Mouse (Mus musculus) macrophage (primary cell): ENCODE data around the gene Tmem222. TPM values are rescaled to one million over a fixed set of nuclear protein-coding genes. Genes with fewer than 3 reads are reported as not detected.

Experiments
- H3K27ac ChIP-seq: fragments of 350-480 bp; formaldehyde crosslinking; 2 replicates; pipeline ENCODE4 v1.9.0; 2021
- H3K36me3 ChIP-seq: fragments of 350-480 bp; formaldehyde crosslinking; 2 replicates; pipeline ENCODE4 v1.9.0; 2021; ENCODE audit errors: inconsistent target
- H3K4me3 ChIP-seq: fragments of 350-480 bp; formaldehyde crosslinking; 2 replicates; pipeline ENCODE4 v1.9.0; 2021; ENCODE audit errors: inconsistent target
- H3K79me2 ChIP-seq: fragments of 350-480 bp; formaldehyde crosslinking; 2 replicates; pipeline ENCODE4 v1.9.0; 2021; ENCODE audit errors: inconsistent target
- WGBS: methylation state at CpG from one replicate; pipeline ENCODE4 v1.1.7; 2026; ENCODE audit warnings: inconsistent platforms; ENCODE audit not compliant: missing documents; 5-methylcytosine and 5-hydroxymethylcytosine counted together
- polyA plus RNA-seq: library from polyadenylated mRNA; stranded (reverse); fragments of 250-400 nt; gene quantifications from 3 replicates; pipeline ENCODE4 v1.2.4, GENCODE M21; 2018; ENCODE audit warnings: inconsistent platforms

Gene Tmem222
- polyA plus RNA-seq, 1 experiment from 2014 or later: 20.5 TPM

DNA sequence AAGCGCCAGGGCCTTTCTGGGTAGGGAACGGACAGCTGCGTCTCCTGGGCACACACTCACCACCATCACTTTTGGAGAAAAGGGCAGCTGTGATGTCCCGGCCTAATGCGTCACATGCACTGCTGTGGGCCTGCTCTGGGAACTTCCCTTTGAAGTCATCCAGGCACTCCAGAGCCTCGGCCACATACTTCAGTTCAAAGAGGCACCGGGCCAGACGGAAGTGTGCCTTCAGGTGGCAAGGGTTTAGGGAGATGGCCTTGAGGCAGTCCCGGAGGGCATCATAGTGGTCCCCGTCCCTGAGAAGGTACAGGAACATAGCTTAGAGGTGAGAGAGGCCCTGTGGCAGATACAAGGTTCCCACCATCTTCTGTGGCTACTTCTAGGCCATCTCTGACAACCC lies 19.8 kb upstream of the Tmem222 start:
- Histone ChIP-seq H3K36me3 (peaks cover 57% of the 10 kb centered on the region), H3K79me2 (no peaks in the 10 kb centered on the region), H3K4me3 (no peak overlapping the region), H3K27ac (no peak overlapping the region)
- WGBS: 80% methylated on average over 10 of the region's 10 CpGs

DNA sequence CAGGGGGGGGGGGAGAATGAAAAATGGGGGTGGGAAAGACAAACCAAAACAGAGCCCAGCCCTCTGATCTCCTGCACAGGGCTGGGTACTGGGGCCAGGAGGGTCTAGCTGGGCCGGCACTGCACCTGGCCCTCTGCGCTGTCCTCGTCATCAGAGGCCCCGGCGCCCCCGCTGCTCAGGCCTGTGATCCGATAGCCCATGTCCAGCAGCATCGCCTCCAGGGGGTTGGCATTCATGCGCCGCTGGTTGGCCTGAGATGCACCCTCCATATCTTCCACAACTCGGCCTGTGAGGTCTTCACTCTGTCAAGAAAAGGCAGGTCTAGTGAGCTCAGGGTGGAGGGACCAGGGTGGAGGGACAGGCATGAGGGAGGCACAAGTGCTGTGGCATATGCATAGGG lies 16.5 kb upstream of the Tmem222 start:
- Histone ChIP-seq H3K27ac (no peak overlapping the region), H3K4me3 (no peak overlapping the region), H3K79me2 (no peaks in the 10 kb centered on the region), H3K36me3 (peaks cover 32% of the 10 kb centered on the region; the same call in 1 of the 2 replicates)
- WGBS: 98% methylated on average over 11 of the region's 11 CpGs

DNA sequence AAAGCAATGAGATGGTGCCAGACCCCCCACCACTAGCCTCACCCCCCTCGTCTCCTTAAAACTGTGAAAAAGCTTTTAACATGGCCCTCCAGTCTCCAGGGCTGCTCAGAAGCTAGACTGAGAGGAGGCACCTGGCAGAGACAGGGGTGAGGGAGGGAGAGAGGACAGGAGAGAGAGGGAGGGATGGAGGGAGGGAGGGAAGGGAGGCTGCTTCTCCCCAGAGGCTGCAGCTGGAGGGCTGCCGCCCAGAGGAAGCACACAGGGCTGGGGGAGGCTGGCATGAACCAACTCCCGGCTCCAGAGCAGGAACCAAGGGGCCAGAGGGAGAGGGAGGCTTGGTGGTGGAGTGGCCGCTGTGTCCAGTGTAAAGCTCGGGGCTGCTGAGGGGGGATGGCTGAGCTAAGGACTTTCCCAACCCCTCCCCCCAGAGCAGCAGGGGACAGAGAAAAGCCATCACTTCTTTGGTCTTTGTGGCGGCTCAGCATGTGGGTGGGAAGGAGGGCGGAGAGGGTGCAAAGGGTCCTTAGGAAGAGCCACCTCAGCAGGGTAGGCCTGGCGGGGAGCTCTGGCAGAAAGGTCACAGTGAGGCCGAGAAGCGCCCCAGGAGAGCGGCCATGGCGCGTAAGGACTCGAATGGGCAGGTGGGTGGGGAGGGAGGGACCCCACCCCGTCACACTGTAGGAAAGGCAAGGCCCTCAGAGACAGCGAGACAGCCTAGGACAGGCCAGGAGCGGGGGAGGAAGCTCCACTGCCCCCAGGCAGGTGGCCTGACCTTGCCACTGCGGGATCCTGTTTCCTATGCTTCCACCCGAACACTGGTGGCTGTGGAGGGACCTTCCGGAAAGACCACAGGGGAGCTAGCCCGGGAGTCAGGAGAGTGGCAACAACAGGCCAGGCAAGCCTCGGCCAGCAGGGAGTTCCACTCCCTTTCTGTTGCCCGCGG lies 15.6 kb upstream of the Tmem222 start:
- Histone ChIP-seq H3K36me3 (peaks cover 28% of the 10 kb centered on the region; the same call in 1 of the 2 replicates), H3K79me2 (no peaks in the 10 kb centered on the region), H3K27ac (no peak overlapping the region), H3K4me3 (no peak overlapping the region)
- 86% methylated on average over 22 of the region's 24 CpGs for WGBS

DNA sequence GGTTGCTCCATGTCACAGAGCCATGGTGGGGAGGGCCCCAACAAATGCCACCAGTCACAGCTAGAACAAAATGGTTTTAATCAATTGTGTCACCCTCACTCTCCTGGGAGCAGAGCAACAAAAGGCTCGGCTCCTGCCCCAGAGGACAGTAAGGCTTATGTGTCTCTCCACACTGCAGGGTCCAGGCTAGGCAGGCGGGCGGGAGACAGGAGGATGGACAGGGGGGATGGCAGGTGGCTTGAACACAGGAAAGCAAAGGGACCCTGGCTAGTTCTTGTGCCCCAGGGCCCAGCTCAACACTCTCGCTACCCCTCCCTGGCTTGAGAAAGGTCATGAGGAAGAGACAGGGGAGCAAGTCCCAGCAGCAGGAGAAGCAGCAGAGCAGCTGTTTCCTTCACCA lies 14.8 kb upstream of the Tmem222 start:
- H3K4me3 ChIP-seq: no peak overlapping the region
- no peak overlapping the region for H3K27ac ChIP-seq
- WGBS: 96% methylated on average over 4 of the region's 4 CpGs
- H3K36me3 ChIP-seq: peaks cover 28% of the 10 kb centered on the region; the same call in 1 of the 2 replicates
- no peaks in the 10 kb centered on the region for H3K79me2 ChIP-seq

DNA sequence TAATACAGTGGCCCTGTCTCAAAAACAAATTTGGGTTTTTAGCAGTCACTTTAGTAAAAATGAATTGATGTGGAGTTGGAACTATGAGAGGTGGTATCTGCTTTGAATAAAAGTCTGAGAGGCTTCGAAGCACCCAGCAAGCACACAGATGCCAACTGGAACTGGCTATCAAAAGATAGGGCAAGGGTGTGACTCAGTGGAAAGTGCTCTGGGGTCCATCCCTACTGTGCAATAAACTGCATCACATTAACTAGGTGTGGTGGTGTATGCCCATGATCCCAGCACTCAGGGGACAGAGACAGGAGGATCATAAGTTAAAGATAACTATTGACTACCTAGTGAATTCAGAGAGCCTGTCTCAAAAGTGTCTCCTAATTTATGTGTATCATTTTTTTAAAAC lies 13.7 kb upstream of the Tmem222 start:
- no peak overlapping the region for H3K27ac ChIP-seq
- H3K36me3 ChIP-seq: peaks cover 25% of the 10 kb centered on the region; the same call in 1 of the 2 replicates
- no peaks in the 10 kb centered on the region for H3K79me2 ChIP-seq
- WGBS: 89% methylated on average over 1 of the region's 1 CpGs
- H3K4me3 ChIP-seq: no peak overlapping the region

DNA sequence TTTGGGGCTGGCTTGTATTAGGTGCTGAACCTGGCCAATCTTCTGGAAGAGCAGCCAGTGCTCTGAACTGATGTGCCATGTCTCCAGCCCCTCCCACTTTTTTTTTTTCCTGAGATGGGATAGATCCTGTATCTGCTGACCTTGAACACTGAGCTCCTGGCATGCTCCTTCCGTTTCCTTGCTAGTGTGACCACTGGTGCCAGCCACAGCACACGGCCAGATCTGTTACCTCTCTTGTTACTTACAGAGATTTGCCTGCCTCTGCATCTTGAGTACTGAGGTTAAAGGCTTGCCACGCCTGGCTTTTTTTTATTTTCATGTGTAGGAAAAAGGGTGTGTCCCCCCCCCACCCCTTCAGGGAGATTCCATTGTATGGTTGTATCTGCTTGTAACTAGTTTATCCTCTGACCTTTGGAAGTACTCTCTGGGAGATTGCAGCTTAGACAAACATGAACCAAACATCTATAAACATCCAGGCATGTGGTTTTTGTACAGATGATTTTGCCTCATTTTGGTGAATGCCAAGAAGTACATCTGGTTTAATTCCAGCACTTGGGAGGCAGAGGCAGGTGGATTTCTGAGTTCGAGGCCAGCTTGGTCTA lies 9.0 kb upstream of the Tmem222 start:
- H3K27ac ChIP-seq: no peak overlapping the region
- WGBS: 86% methylated on average over 4 of the region's 4 CpGs
- no peaks in the 10 kb centered on the region for H3K79me2 ChIP-seq
- H3K36me3 ChIP-seq: no peaks in the 10 kb centered on the region
- no peak overlapping the region for H3K4me3 ChIP-seq

DNA sequence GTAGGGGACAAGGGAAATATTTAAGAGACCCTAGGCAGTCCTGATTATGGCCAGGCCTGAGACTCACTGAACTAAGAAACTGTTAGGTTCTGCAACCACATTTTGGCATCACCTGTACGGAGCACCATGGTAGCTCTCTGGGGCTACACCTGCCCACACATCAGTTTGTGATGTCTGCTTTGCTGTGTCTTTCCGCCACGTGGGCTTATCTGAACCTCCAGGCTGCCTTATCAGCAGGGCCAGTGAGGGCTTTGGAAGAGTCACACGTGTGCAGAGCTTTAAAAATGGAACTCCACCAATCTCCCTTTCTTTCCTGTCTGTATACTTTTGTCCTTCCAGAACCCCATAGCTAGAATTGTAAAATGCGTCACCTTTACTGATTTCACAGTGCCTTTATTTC lies 8.4 kb upstream of the Tmem222 start:
- no peak overlapping the region for H3K27ac ChIP-seq

DNA sequence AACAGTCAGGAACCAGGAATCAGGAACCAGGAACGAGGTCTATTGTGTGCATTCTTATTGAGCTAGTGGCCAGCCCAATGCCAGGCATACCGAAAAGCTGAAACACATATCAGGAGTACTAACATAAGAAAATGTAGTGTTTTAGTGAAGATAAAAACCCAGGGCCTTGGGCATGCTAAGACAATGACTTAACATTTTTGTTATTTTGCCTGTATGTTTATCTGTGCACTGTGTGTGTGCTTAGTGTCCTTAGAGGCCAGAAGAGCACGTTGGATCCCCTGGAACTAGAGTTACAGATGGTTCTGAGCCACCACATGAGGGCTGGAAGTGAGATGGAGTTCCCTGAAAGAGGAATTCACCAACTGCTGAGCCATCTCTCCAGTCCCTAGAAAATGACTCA lies 7.7 kb upstream of the Tmem222 start:
- no peak overlapping the region for H3K27ac ChIP-seq
- no peak overlapping the region for H3K4me3 ChIP-seq
- H3K79me2 ChIP-seq: no peaks in the 10 kb centered on the region
- H3K36me3 ChIP-seq: no peaks in the 10 kb centered on the region
- 87% methylated on average over 3 of the region's 3 CpGs for WGBS

More for the DNA sequence above, 8.4 kb upstream of the Tmem222 start:
- Histone ChIP-seq H3K36me3 (no peaks in the 10 kb centered on the region), H3K4me3 (no peak overlapping the region), H3K79me2 (no peaks in the 10 kb centered on the region)
- WGBS: 72% methylated on average over 5 of the region's 5 CpGs

DNA sequence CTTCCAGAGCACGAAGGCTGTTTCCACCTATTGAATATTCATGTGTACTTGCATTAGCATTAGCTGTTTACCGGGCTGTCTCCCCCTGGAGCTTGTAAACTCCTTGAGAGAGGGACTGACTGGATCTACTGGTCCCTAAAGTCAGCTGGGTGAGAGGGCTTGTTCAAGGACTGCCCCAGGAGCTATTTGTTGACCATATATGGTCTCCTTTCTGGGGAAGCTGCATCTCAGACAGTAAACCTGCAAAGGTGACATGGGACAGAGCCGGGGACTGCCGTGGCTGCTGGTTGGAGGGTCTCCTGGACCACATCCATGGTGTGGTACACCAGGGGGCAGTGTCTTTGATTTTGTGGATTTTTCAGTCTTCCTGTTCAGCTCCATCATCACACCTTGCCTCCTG lies 5.1 kb upstream of the Tmem222 start:
- WGBS: 93% methylated on average over 4 of the region's 4 CpGs
- no peak overlapping the region for H3K4me3 ChIP-seq

DNA sequence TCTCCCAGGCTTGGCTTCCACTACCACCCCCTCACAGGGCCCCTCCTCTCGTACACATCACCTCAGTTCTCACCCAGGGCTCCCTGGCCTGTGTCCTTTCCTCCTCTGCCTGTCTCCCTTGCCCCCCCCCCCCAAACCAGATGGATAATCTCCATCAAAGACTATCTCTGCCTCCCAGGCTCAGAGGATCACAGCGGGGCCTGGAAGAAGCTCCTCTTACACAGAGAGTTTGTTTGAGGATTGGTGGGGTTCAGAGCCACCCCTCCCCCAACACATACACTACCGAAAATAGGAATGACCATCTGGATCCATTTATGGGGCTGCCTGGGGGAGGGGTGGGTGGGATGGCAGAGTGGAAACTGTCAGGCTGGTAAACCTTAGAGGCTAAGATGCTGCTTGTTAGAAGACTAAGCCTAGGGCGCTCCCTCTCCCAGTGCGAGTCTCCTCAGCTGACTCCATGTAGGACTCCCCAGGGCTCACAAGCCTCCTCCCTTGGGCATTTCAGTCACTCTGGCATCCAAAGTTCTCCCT lies 4.4 kb upstream of the Tmem222 start:
- Histone ChIP-seq H3K4me3 (no peak overlapping the region), H3K79me2 (peaks cover 4% of the 10 kb centered on the region), H3K36me3 (no peaks in the 10 kb centered on the region), H3K27ac (no peak overlapping the region)
- 93% methylated on average over 4 of the region's 5 CpGs for WGBS

More for the DNA sequence above, 5.1 kb upstream of the Tmem222 start:
- no peak overlapping the region for H3K27ac ChIP-seq
- H3K79me2 ChIP-seq: no peaks in the 10 kb centered on the region
- H3K36me3 ChIP-seq: no peaks in the 10 kb centered on the region

DNA sequence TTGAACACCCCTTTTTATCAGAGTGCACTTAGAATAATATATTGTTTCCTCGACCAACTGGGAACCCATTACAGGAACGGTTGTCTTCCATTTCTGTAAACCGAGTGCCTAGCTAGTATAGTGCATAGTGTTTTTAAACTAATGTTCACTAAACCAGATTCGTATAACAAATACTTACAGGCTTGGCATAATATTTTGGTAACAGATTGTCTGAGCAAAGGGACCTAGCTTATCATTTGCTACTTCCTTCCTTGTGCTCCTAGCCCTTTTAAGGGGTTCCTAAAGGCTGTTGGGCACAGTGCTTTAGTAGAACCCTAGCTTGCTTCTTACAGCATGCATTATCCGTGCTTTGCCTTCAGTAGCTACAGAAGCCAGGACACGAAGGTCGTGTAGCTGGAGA lies 3.9 kb upstream of the Tmem222 start:
- Histone ChIP-seq H3K4me3 (no peak overlapping the region), H3K36me3 (no peaks in the 10 kb centered on the region), H3K79me2 (peaks cover 9% of the 10 kb centered on the region), H3K27ac (no peak overlapping the region)
- 40% methylated on average over 7 of the region's 7 CpGs for WGBS

DNA sequence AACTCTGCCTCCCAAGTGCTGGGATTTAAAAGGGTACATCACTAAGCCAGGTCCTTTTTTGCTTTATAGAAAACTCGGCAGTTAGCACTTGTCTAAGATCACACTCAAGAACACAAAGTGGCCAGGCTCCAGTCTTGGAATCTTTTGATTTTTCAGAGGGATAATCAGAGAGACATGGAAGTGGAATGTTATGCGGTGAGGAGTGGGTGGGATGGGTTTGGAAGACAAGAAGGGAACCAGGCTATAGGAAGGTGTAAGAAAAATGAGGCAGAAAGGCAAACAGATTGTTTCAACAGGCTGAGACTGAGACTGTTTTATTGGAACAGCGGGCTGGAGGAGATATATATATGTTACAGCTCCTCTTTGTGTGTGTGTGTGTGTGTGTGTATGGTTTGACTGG lies 890 bp upstream of the Tmem222 start:
- H3K36me3 ChIP-seq: no peaks in the 10 kb centered on the region
- peaks cover 39% of the 10 kb centered on the region for H3K79me2 ChIP-seq
- H3K4me3 ChIP-seq: peak overlapping the region; percentile 99; the same call in 1 of the 2 replicates
- peak overlapping the region; percentile 80 for H3K27ac ChIP-seq
- 73% methylated on average over 3 of the region's 3 CpGs for whole genome bisulfite sequencing

DNA sequence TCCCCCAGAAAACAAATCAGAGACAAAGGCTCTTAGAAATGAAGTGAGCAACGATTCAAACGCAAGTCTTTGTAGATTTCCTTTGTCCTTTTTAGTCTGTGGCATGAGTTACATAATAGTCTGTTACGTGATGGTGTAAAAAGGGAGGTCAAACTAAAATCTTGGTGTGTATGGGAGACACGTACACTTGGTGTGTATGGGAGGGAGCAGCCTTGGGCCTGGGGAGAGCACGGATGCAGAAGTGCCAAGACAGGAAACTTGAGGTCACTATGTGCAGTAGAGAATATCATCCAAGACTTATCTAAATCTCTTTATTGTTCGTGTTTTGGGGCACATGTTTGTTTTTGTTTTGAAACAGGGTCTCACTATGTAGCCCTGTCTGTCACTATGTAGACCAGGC lies 475 bp upstream of the Tmem222 start:
- H3K36me3 ChIP-seq: no peaks in the 10 kb centered on the region
- H3K4me3 ChIP-seq: peak overlapping the region; percentile 99
- H3K27ac ChIP-seq: peak overlapping the region; percentile 80
- H3K79me2 ChIP-seq: peaks cover 43% of the 10 kb centered on the region
- WGBS: 0% methylated on average over 6 of the region's 6 CpGs

DNA sequence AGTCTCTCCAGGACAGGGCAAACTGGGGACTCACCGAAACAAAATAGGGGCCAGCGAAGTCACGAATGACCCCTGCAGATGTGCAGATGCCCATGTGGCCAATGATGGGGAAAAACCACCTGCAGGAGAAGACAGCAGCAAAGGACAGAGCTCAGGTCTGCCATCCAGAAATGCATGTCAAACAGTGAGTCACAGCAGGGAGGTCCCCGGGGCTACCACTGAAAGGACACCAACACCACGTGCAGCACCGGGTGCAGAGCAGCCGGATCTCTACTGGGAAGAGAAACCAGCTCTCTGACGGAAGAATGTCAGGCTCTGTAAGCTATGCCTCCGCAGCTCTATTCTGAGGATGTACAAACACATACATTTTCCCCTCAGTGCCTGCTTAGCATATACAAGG lies 6.7 kb downstream of the Tmem222 start:
- Histone ChIP-seq H3K79me2 (peaks cover 61% of the 10 kb centered on the region), H3K27ac (no peak overlapping the region), H3K4me3 (no peak overlapping the region), H3K36me3 (peaks cover 40% of the 10 kb centered on the region)
- WGBS: 90% methylated on average over 9 of the region's 9 CpGs

DNA sequence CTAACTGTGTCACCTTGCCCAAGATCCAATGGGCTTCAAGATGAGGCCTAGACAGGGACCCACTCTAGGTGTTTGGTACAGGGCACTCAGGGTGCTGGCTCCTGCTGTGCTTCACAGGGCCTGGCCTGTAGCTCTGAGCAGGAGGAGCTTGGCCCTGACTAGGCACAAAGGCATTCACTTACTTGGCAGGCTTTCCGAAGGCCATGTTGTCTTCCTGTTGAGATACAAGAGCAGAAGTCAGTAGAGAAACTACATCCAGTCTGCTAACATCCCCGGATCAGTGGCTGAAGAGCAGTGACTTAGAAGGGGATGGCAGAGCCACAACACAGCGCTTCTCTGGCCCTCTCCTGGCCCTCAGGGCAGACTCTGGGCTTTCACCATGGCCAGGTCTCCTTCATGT lies 8.0 kb downstream of the Tmem222 start:
- H3K4me3 ChIP-seq: no peak overlapping the region
- 93% methylated on average over 3 of the region's 3 CpGs for WGBS
- H3K27ac ChIP-seq: no peak overlapping the region
- peaks cover 42% of the 10 kb centered on the region for H3K36me3 ChIP-seq
- H3K79me2 ChIP-seq: peaks cover 48% of the 10 kb centered on the region
